Comparison of ENCODE assay signal across 27 mouse cellular contexts in the genomic region with DNA sequence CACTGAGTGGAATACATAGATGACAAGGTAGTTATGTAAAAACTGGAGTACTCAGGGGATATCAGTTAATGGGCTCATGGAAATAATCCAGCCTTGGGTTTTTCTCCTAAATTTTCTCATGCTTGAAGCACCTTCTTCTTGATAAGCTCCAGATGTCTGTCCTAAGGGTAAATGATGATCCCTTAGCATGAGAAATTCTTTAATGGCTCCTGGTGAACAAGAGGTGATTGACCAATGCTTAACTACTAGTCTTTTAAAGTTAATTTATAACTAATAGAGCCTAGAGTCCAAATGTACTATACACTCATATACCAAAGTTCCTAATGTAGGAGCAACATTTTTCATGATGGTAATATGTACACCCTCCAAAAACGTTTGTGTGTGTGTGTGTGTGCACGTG.
DNase-seq lines count a peak whose midpoint lies in the region; ATAC-seq and TF ChIP-seq lines count a peak whose summit lies in the region.
"Had no signal": no experiment of that assay in that cellular context is flagged by ENCODE, and none has a peak within 500 bp of the region (broad histone marks: within the 10 kb centered on the region; RNA-seq: fewer than 3 reads in every experiment).

No protein-coding gene starts in this region.

- H3K36me3 ChIP-seq in kidney, adult 2 months (ENCODE audit: control insufficient read depth, insufficient read depth, low read length) = no peaks in the 10 kb centered on the region
- no peaks in the 10 kb centered on the region for H3K36me3 ChIP-seq in kidney, embryonic 16.5 days (ENCODE audit: insufficient read depth, low read length)
- H3K36me3 ChIP-seq in liver, embryonic 16.5 days (ENCODE audit: control insufficient read depth, insufficient read depth) = no peaks in the 10 kb centered on the region
- H3K36me3 ChIP-seq in liver, embryonic 11.5 days (ENCODE audit: control insufficient read depth, insufficient read depth, low read length) = no peaks in the 10 kb centered on the region
- H3K36me3 ChIP-seq: embryonic facial prominence, embryonic 10.5 days; embryonic facial prominence, embryonic 13.5 days; forebrain, embryonic 12.5 days; forebrain, embryonic 15.5 days; heart, embryonic 12.5 days; heart, embryonic 15.5 days; hindbrain, embryonic 10.5 days; hindbrain, embryonic 13.5 days had no signal

- peaks cover 6% of the 10 kb centered on the region; the same call in 1 of the 2 replicates for H3K4me1 ChIP-seq in kidney, adult 2 months (ENCODE audit: control insufficient read depth, insufficient read depth, low read length)
- peaks cover 16% of the 10 kb centered on the region for H3K4me1 ChIP-seq in kidney, embryonic 16.5 days (ENCODE audit: insufficient read depth, low read length)
- no peaks in the 10 kb centered on the region for H3K4me1 ChIP-seq in liver, embryonic 16.5 days (ENCODE audit: control insufficient read depth, low read depth, low read length)
- no peaks in the 10 kb centered on the region for H3K4me1 ChIP-seq in liver, embryonic 11.5 days (replicated peaks; ENCODE audit: control insufficient read depth, insufficient read depth, low read length)

- 0 out of 2 replicates have a peak, but pooled peaks have one; percentile 40 for ATAC-seq in kidney, embryonic 16.5 days (ENCODE audit: low FRiP score, low TSS enrichment)
- peak; percentile 32; the same call in 1 of the 2 replicates for ATAC-seq in liver, embryonic 16.5 days (ENCODE audit: low read depth)
- no peak for ATAC-seq in liver, embryonic 11.5 days (replicated peaks; ENCODE audit: low FRiP score)
- ATAC-seq: activated CD4-positive, CD25-positive, alpha-beta regulatory T cell, adult 4 months; forebrain, embryonic 15.5 days had no signal

- DNase-seq in kidney, adult 2 months = peak; percentile 64
- no peak for DNase-seq in kidney, postnatal 10 days
- no peak for DNase-seq in kidney, postnatal 14 days
- DNase-seq in liver, embryonic 11.5 days (ENCODE audit: low spot score) = no peak
- DNase-seq: adrenal gland, adult 8-10 months; adrenal gland, postnatal 25 days; cerebellum, adult 11-12 months; cerebellum, adult 8-10 months; cerebellum, postnatal 10 days; cerebellum, postnatal 36 days; embryo, embryonic 11 days; gastrocnemius, postnatal 25 days; heart, adult 18-20 months; heart, postnatal 10 days; heart, postnatal 36 days had no signal

- no peaks in the 10 kb centered on the region for H3K27me3 ChIP-seq in kidney, adult 2 months (replicated peaks; ENCODE audit: control insufficient read depth, insufficient read depth, low read length)
- H3K27me3 ChIP-seq in kidney, embryonic 16.5 days (ENCODE audit: insufficient read depth, low read length) = peaks cover 9% of the 10 kb centered on the region; the same call in 1 of the 2 replicates
- H3K27me3 ChIP-seq in liver, embryonic 16.5 days (ENCODE audit: control insufficient read depth, insufficient read depth, low read depth, low read length) = no peaks in the 10 kb centered on the region; the same call in 1 of the 2 replicates
- H3K27me3 ChIP-seq in liver, embryonic 11.5 days (replicated peaks; ENCODE audit: control insufficient read depth, insufficient read depth, low read length) = peaks cover 4% of the 10 kb centered on the region
- H3K27me3 ChIP-seq: heart, embryonic 12.5 days; heart, embryonic 15.5 days had no signal

- WGBS in kidney, adult 2 months = 52% methylated on average over 2 of the region's 2 CpGs
- 31% methylated on average over 2 of the region's 2 CpGs for WGBS in kidney, embryonic 16.5 days
- 25% methylated on average over 2 of the region's 2 CpGs for WGBS in liver, embryonic 16.5 days (ENCODE audit: insufficient replicate concordance)
- 64% methylated on average over 2 of the region's 2 CpGs for WGBS in liver, embryonic 11.5 days

- H3K4me3 ChIP-seq in kidney, adult 2 months (ENCODE audit: insufficient read depth, low read depth, low read length) = no peak overlapping the region
- no peak overlapping the region for H3K4me3 ChIP-seq in kidney, embryonic 16.5 days (ENCODE audit: low read length)
- H3K4me3 ChIP-seq in liver, embryonic 16.5 days (ENCODE audit: low read depth, low read length) = no peak overlapping the region
- H3K4me3 ChIP-seq in liver, embryonic 11.5 days (ENCODE audit: low read depth, low read length) = no peak overlapping the region
- H3K4me3 ChIP-seq: embryonic facial prominence, embryonic 10.5 days; embryonic facial prominence, embryonic 13.5 days; erythroblast, embryonic 14.5 days; forebrain, embryonic 12.5 days; forebrain, embryonic 15.5 days; heart, embryonic 12.5 days; heart, embryonic 15.5 days; hindbrain, embryonic 10.5 days; hindbrain, embryonic 13.5 days had no signal

- no peak for TF ChIP-seq POLR2A in kidney, adult 2 months (IDR thresholded peaks at IDR 0.05; ENCODE audit: low read depth, low read length)

- peak overlapping the region; percentile 94 for H3K27ac ChIP-seq in kidney, adult 2 months (ENCODE audit: insufficient read depth, low read depth, low read length)
- H3K27ac ChIP-seq in kidney, embryonic 16.5 days (ENCODE audit: low read length) = peak overlapping the region; percentile 68
- no peak overlapping the region for H3K27ac ChIP-seq in liver, embryonic 16.5 days (ENCODE audit: low read length)
- no peak overlapping the region for H3K27ac ChIP-seq in liver, embryonic 11.5 days (ENCODE audit: low read depth, low read length)
- H3K27ac ChIP-seq: embryonic facial prominence, embryonic 10.5 days; embryonic facial prominence, embryonic 13.5 days; forebrain, embryonic 12.5 days; forebrain, embryonic 15.5 days; heart, embryonic 15.5 days; hindbrain, embryonic 10.5 days; hindbrain, embryonic 13.5 days had no signal

- no peak overlapping the region for H3K4me2 ChIP-seq in kidney, embryonic 16.5 days (replicated peaks; ENCODE audit: low read depth, low read length)
- H3K4me2 ChIP-seq in liver, embryonic 16.5 days (ENCODE audit: low read depth, low read length) = no peak overlapping the region
- H3K4me2 ChIP-seq in liver, embryonic 11.5 days = no peak overlapping the region
- H3K4me2 ChIP-seq: embryonic facial prominence, embryonic 13.5 days; forebrain, embryonic 12.5 days; forebrain, embryonic 15.5 days; heart, embryonic 12.5 days; heart, embryonic 15.5 days; hindbrain, embryonic 13.5 days had no signal

- H3K9ac ChIP-seq in kidney, embryonic 16.5 days (replicated peaks; ENCODE audit: low read length) = no peak overlapping the region
- H3K9ac ChIP-seq in liver, embryonic 16.5 days (ENCODE audit: low read depth, low read length) = no peak overlapping the region
- no peak overlapping the region for H3K9ac ChIP-seq in liver, embryonic 11.5 days (ENCODE audit: low read depth, low read length)
- H3K9ac ChIP-seq: embryonic facial prominence, embryonic 13.5 days; forebrain, embryonic 12.5 days; forebrain, embryonic 15.5 days; heart, embryonic 12.5 days; heart, embryonic 15.5 days; hindbrain, embryonic 13.5 days had no signal

- no peaks in the 10 kb centered on the region for H3K9me3 ChIP-seq in kidney, embryonic 16.5 days (ENCODE audit: low read length)
- no peaks in the 10 kb centered on the region for H3K9me3 ChIP-seq in liver, embryonic 16.5 days (replicated peaks; ENCODE audit: control insufficient read depth, low read length)
- H3K9me3 ChIP-seq in liver, embryonic 11.5 days (ENCODE audit: control insufficient read depth, low read length) = no peaks in the 10 kb centered on the region
- H3K9me3 ChIP-seq: embryonic facial prominence, embryonic 10.5 days; embryonic facial prominence, embryonic 13.5 days; forebrain, embryonic 12.5 days; forebrain, embryonic 15.5 days; heart, embryonic 12.5 days; heart, embryonic 15.5 days; hindbrain, embryonic 10.5 days; hindbrain, embryonic 13.5 days had no signal

- no peak for TF ChIP-seq CTCF in kidney, adult 2 months (conservative IDR thresholded peaks at IDR 0.05; ENCODE audit: insufficient read depth, insufficient read length, low read depth, low read length)

Comparison
In these comparisons a context has a peak if more than half of its experiments do, and no peak if none do; other contexts are left out.
1. H3K27ac ChIP-seq: peak in kidney, adult 2 months (single experiment) and kidney, embryonic 16.5 days (single experiment); none in liver, embryonic 16.5 days (single experiment) and liver, embryonic 11.5 days (single experiment).